Mouse (Mus musculus) heart, embryonic 13.5 days (tissue): ENCODE results near the gene Rab40c. TPM values are rescaled to one million over a fixed set of nuclear protein-coding genes. Genes with fewer than 3 reads are reported as not detected.
A peak's percentile ranks its signal among the peaks of the same experiment; 100 is the strongest.

Source experiments
- ATAC-seq: fragments of 200-750 bp; cut with Nextera tagmentation; 2 replicates; pipeline ENCODE4 v1.8.0; 2017; ENCODE audit warnings: moderate TSS enrichment; ENCODE audit not compliant: insufficient number of reproducible peaks, low FRiP score, low TSS enrichment; ENCODE audit errors: extremely low read depth
- H3K27ac ChIP-seq: fragments of 300-500 bp; sonication (generic); replicated peaks from 2 replicates; pipeline ENCODE4 v1.5.1; 2015; ENCODE audit warnings: moderate library complexity, mild to moderate bottlenecking, inconsistent platforms
- H3K27me3 ChIP-seq: fragments of 300-500 bp; sonication (generic); replicated peaks from 2 replicates; pipeline ENCODE4 v1.6.1; 2015; ENCODE audit warnings: mild to moderate bottlenecking, inconsistent platforms
- H3K36me3 ChIP-seq: fragments of 300-500 bp; sonication (generic); 2 replicates; pipeline ENCODE4 v1.6.1; 2015; ENCODE audit warnings: mild to moderate bottlenecking, inconsistent platforms
- H3K4me1 ChIP-seq: fragments of 300-500 bp; sonication (generic); 2 replicates; pipeline ENCODE4 v1.6.1; 2015; ENCODE audit warnings: inconsistent platforms
- H3K4me2 ChIP-seq: fragments of 300-500 bp; sonication (generic); 2 replicates; pipeline ENCODE4 v1.6.1; 2015; ENCODE audit warnings: inconsistent platforms, mild to moderate bottlenecking, moderate library complexity
- H3K4me3 ChIP-seq: fragments of 300-500 bp; sonication (generic); 2 replicates; pipeline ENCODE4 v1.5.1; 2015; ENCODE audit warnings: moderate library complexity, mild to moderate bottlenecking, inconsistent platforms
- H3K9ac ChIP-seq: fragments of 300-500 bp; sonication (generic); 2 replicates; pipeline ENCODE4 v1.6.1; 2015; ENCODE audit warnings: inconsistent platforms, mild to moderate bottlenecking, moderate library complexity
- H3K9me3 ChIP-seq: fragments of 300-500 bp; sonication (generic); 2 replicates; pipeline ENCODE4 v1.6.1; 2016; ENCODE audit warnings: inconsistent platforms
- WGBS: fragments of 180-500 bp; shearing (Covaris S2); methylation state at CpG from one replicate; pipeline ENCODE4 v1.1.7; 2015; ENCODE audit warnings: mixed read lengths; 5-methylcytosine and 5-hydroxymethylcytosine counted together
- polyA plus RNA-seq: library from polyadenylated mRNA; unstranded; fragments of >200 nt; fragmentation: Nextera tagmentation; extraction: Ambion mirVana; gene quantifications from 2 replicates; pipeline ENCODE4 v1.2.1, GENCODE M21; 2015

The Rab40c gene
- polyA plus RNA-seq, 1 experiment from 2014 or later: 16.4 TPM

- Histone ChIP-seq H3K9ac (no peak overlapping the region), H3K4me2 (no peak overlapping the region), H3K9me3 (no peaks in the 10 kb centered on the region), H3K27ac (no peak overlapping the region), H3K36me3 (peaks cover 68% of the 10 kb centered on the region), H3K27me3 (no peaks in the 10 kb centered on the region), H3K4me1 (peaks cover 53% of the 10 kb centered on the region), H3K4me3 (no peak overlapping the region)
- ATAC-seq: no peak
- WGBS: 82% methylated on average over 14 of the region's 14 CpGs
These were observed 79.9 kb downstream of the Rab40c start for GRCm38 (mm10) chr17:25839455-25840235.

DNA sequence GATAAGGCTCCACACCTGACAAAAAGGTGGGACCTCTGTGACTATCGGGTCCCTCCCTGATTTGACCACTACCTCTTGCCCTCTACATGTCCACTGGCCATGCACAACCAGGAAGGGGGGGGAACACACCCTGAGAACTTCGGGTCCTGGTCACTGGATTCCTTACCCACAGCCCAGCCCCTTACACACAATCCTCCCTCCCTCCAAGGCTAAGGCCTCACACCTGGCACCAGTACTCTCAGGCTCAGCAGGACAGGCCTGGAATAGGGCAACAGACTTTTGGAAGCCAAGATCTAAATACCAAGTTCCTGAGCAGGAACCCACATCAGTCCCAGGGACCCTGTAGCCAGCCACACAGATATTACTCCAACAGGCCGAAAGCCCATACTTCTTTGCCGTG is 80.6 kb downstream of the Rab40c start:
- 79% methylated on average over 4 of the region's 4 CpGs for WGBS
- Histone ChIP-seq H3K27me3 (no peaks in the 10 kb centered on the region), H3K9ac (0 out of 2 replicates have a peak overlapping the region, but pooled peaks have one; percentile 5), H3K27ac (no peak overlapping the region), H3K4me3 (no peak overlapping the region), H3K36me3 (peaks cover 71% of the 10 kb centered on the region), H3K4me2 (no peak overlapping the region), H3K9me3 (no peaks in the 10 kb centered on the region), H3K4me1 (peaks cover 58% of the 10 kb centered on the region)
- no peak for ATAC-seq

DNA sequence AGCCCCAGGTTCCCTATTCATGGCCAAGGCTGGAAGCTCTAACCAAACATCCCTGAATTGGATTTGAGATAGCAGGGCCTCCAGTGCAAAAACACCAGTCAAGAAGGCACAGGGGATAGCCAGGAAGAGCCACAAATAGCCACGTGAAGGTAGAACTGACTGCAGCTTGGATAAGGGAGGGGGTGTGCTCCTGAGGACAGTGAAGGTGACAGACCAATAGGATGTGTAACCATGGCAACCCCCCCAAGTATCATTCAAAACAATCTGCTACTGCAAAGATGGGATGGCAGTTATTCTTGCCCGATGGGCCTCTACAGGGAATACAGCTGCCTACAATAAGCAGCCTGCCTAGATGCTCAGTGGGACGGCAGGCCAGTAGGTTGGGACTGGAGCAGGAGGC is 82.0 kb downstream of the Rab40c start:
- Histone ChIP-seq H3K9ac (peak overlapping the region; percentile 84), H3K4me1 (peaks cover 49% of the 10 kb centered on the region), H3K27ac (peak overlapping the region; percentile 74), H3K4me3 (peak overlapping the region; percentile 53; the same call in 1 of the 2 replicates), H3K9me3 (no peaks in the 10 kb centered on the region), H3K36me3 (peaks cover 69% of the 10 kb centered on the region), H3K27me3 (no peaks in the 10 kb centered on the region), H3K4me2 (peak overlapping the region; percentile 86)
- 44% methylated on average over 3 of the region's 3 CpGs for WGBS
- ATAC-seq: no peak

DNA sequence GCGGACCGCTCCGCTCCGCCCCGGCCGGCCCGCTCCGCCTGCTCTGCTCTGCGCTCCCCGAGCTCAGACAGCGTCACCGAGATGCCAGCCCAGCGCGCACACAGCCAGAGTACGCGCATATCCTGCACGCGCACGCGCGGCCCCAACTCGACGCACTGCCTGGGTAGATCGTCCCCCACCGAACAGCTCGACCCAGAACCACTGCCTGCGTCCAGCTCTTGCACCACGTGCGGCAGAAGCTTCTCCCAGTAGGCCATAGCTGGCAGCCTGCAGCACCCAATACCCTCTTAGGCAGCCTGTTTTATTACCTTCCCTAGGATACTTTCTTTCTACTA is 82.5 kb downstream of the Rab40c start, which contains the start of gene Rhbdl1:
Rhbdl1 (minus strand) TSS at position 220 of the 335 bp plus-strand sequence.
- WGBS: 2% methylated on average over 29 of the region's 29 CpGs
- Histone ChIP-seq H3K36me3 (peaks cover 64% of the 10 kb centered on the region), H3K27ac (peak within 1 kb of the TSS; percentile 74), H3K4me1 (peaks cover 51% of the 10 kb centered on the region), H3K9me3 (no peaks in the 10 kb centered on the region), H3K4me3 (peak within 1 kb of the TSS; percentile 53), H3K4me2 (peak within 1 kb of the TSS; percentile 86), H3K27me3 (no peaks in the 10 kb centered on the region), H3K9ac (peak within 1 kb of the TSS; percentile 84)
- ATAC-seq: no peak

- ATAC-seq: no peak
- Histone ChIP-seq H3K27me3 (no peaks in the 10 kb centered on the region), H3K4me3 (peak overlapping the region; percentile 53), H3K4me1 (peaks cover 56% of the 10 kb centered on the region), H3K27ac (peak overlapping the region; percentile 74), H3K4me2 (peak overlapping the region; percentile 86), H3K9ac (peak overlapping the region; percentile 84), H3K9me3 (no peaks in the 10 kb centered on the region), H3K36me3 (peaks cover 63% of the 10 kb centered on the region)
- WGBS: 20% methylated on average over 21 of the region's 23 CpGs
These were observed 83.0 kb downstream of the Rab40c start for GRCm38 (mm10) chr17:25836397-25837075.

DNA sequence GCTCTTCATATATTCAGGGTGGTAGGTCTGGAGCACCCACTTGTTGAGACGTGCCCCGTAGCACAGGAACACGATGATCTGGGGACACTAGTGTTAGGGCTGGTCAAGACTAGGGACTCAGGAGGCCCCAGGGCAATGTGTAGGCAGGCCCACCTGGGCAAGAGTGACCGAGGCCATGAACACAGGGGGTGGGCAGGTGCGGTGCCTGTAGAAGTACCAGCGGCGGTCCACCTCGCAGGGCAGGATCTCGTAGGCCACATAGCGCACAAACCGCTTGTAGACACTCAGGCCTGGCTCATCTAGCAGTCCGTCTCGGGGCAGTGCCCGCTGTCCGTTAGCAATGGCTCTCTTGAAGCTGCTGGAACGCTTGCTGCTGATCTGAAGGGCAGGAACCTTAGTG is 83.7 kb downstream of the Rab40c start:
- Histone ChIP-seq H3K4me2 (peak overlapping the region; percentile 86), H3K27ac (0 out of 2 replicates have a peak overlapping the region, but pooled peaks have one; percentile 74), H3K4me1 (peaks cover 63% of the 10 kb centered on the region), H3K9me3 (no peaks in the 10 kb centered on the region), H3K36me3 (peaks cover 63% of the 10 kb centered on the region), H3K9ac (peak overlapping the region; percentile 92; the same call in 1 of the 2 replicates), H3K27me3 (no peaks in the 10 kb centered on the region), H3K4me3 (no peak overlapping the region)
- no peak for ATAC-seq
- WGBS: 94% methylated on average over 16 of the region's 16 CpGs

- 91% methylated on average over 7 of the region's 7 CpGs for WGBS
- peaks cover 68% of the 10 kb centered on the region for H3K4me1 ChIP-seq
- no peak for ATAC-seq
- H3K27ac ChIP-seq: no peak overlapping the region
- peaks cover 63% of the 10 kb centered on the region for H3K36me3 ChIP-seq
- peak overlapping the region; percentile 74; the same call in 1 of the 2 replicates for H3K4me3 ChIP-seq
- peak overlapping the region; percentile 92 for H3K9ac ChIP-seq
- H3K27me3 ChIP-seq: no peaks in the 10 kb centered on the region
- H3K9me3 ChIP-seq: no peaks in the 10 kb centered on the region
- peak overlapping the region; percentile 99 for H3K4me2 ChIP-seq
These were observed 84.2 kb downstream of the Rab40c start for GRCm38 (mm10) chr17:25835301-25835700.

- H3K9ac ChIP-seq: peak overlapping the region; percentile 92
- peaks cover 74% of the 10 kb centered on the region for H3K4me1 ChIP-seq
- peak overlapping the region; percentile 99 for H3K4me2 ChIP-seq
- H3K36me3 ChIP-seq: peaks cover 63% of the 10 kb centered on the region
- ATAC-seq: no peak
- peak overlapping the region; percentile 74 for H3K4me3 ChIP-seq
- peak overlapping the region; percentile 98 for H3K27ac ChIP-seq
- no peaks in the 10 kb centered on the region for H3K27me3 ChIP-seq
- 85% methylated on average over 12 of the region's 12 CpGs for WGBS
- no peaks in the 10 kb centered on the region for H3K9me3 ChIP-seq
These were observed 84.8 kb downstream of the Rab40c start for GRCm38 (mm10) chr17:25834595-25835222.

- H3K4me3 ChIP-seq: peak overlapping the region; percentile 74
- H3K27ac ChIP-seq: peak overlapping the region; percentile 98
- ATAC-seq: no peak
- 21% methylated on average over 6 of the region's 6 CpGs for WGBS
- H3K9me3 ChIP-seq: no peaks in the 10 kb centered on the region
- H3K9ac ChIP-seq: peak overlapping the region; percentile 92
- peaks cover 58% of the 10 kb centered on the region for H3K36me3 ChIP-seq
- peaks cover 78% of the 10 kb centered on the region for H3K4me1 ChIP-seq
- no peaks in the 10 kb centered on the region for H3K27me3 ChIP-seq
- peak overlapping the region; percentile 99 for H3K4me2 ChIP-seq
These were observed 85.4 kb downstream of the Rab40c start for GRCm38 (mm10) chr17:25833961-25834594.

DNA sequence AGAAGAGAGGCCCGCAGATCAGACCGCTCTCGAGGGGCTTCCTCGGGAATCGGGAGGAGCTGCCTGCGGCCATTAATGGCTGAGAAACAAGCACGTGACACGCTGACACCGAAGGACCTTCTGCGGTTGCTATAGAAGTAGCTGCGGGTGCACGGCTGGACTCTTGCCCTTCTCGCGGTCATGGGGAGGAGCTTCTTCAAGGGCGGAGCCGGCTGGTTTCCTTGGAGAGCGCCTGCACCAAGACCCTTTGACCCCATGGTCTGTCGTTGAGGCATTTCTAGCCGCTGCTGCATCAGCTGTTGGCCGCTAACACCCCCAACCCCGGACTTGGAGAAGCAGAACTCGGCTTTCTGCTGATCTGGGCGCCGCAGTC is 86.2 kb downstream of the Rab40c start, which contains the start of gene Stub1:
Stub1 (minus strand) TSS at position 114 of the 373 bp plus-strand sequence.
- Histone ChIP-seq H3K36me3 (peaks cover 50% of the 10 kb centered on the region), H3K27ac (peak within 1 kb of the TSS; percentile 98), H3K4me3 (peak within 1 kb of the TSS; percentile 74), H3K9me3 (no peaks in the 10 kb centered on the region), H3K4me2 (peak within 1 kb of the TSS; percentile 99), H3K27me3 (no peaks in the 10 kb centered on the region), H3K4me1 (peaks cover 82% of the 10 kb centered on the region), H3K9ac (peak within 1 kb of the TSS; percentile 92)
- under 1% methylated on average over 24 of the region's 24 CpGs for WGBS
- ATAC-seq: peak; percentile 64
